Mouse (Mus musculus): ENCODE measurements around the gene Isoc2a. TPM values are rescaled to one million over a fixed set of nuclear protein-coding genes. Genes with fewer than 3 reads are reported as not detected.

Gene Isoc2a
- polyA plus RNA-seq, 1 experiment from 2014 or later: 2.3 TPM

- DNase-seq: peak; percentile 61
- H3K27ac ChIP-seq (ENCODE audit: low read depth): peak overlapping the region; percentile 19; the same call in 1 of the 2 replicates
- no peaks in the 10 kb centered on the region for H3K9me3 ChIP-seq (ENCODE audit: low read length)
- TF ChIP-seq EP300 (IDR thresholded peaks at IDR 0.05; ENCODE audit: low read depth) (no peak), CTCF (IDR thresholded peaks at IDR 0.05; ENCODE audit: low read depth) (no peak)
- H3K27me3 ChIP-seq (ENCODE audit: insufficient read depth, low read length): no peaks in the 10 kb centered on the region
- H3K9ac ChIP-seq (replicated peaks): no peak overlapping the region
- H3K36me3 ChIP-seq (replicated peaks; ENCODE audit: insufficient read depth, low read length): no peaks in the 10 kb centered on the region
- peaks cover 25% of the 10 kb centered on the region for H3K4me1 ChIP-seq (ENCODE audit: insufficient read depth)
- H3K4me2 ChIP-seq (ENCODE audit: low read depth, low read length): no peak overlapping the region
- no peak for ATAC-seq
- no peak overlapping the region for H3K4me3 ChIP-seq (ENCODE audit: low read depth, low read length)
- 18% methylated on average over 1 of the region's 1 CpGs for WGBS (ENCODE audit: insufficient replicate concordance)
Measured at GRCm38 (mm10) chr7:4863041-4863440, 13.9 kb upstream of the Isoc2a start.

- Histone ChIP-seq H3K4me2 (ENCODE audit: low read depth, low read length) (no peak overlapping the region), H3K27me3 (ENCODE audit: insufficient read depth, low read length) (no peaks in the 10 kb centered on the region), H3K9me3 (ENCODE audit: low read length) (no peaks in the 10 kb centered on the region), H3K36me3 (replicated peaks; ENCODE audit: insufficient read depth, low read length) (no peaks in the 10 kb centered on the region), H3K4me3 (ENCODE audit: low read depth, low read length) (no peak overlapping the region), H3K4me1 (ENCODE audit: insufficient read depth) (peaks cover 25% of the 10 kb centered on the region), H3K27ac (ENCODE audit: low read depth) (peak overlapping the region; percentile 19; the same call in 1 of the 2 replicates), H3K9ac (replicated peaks) (no peak overlapping the region)
- TF ChIP-seq EP300 (IDR thresholded peaks at IDR 0.05; ENCODE audit: low read depth): no peak
- no peak for TF ChIP-seq CTCF (IDR thresholded peaks at IDR 0.05; ENCODE audit: low read depth)
- ATAC-seq: no peak
- WGBS (ENCODE audit: insufficient replicate concordance): 66% methylated on average over 7 of the region's 7 CpGs
- DNase-seq: no peak
Measured at GRCm38 (mm10) chr7:4863541-4864080, 13.3 kb upstream of the Isoc2a start.

GRCm38 (mm10) chr7:4864130-4864845, 12.7 kb upstream of the Isoc2a start:
- Histone ChIP-seq H3K9ac (replicated peaks) (no peak overlapping the region), H3K36me3 (replicated peaks; ENCODE audit: insufficient read depth, low read length) (no peaks in the 10 kb centered on the region), H3K4me2 (ENCODE audit: low read depth, low read length) (no peak overlapping the region), H3K27ac (ENCODE audit: low read depth) (0 out of 2 replicates have a peak overlapping the region, but pooled peaks have one; percentile 19), H3K4me1 (ENCODE audit: insufficient read depth) (peaks cover 25% of the 10 kb centered on the region), H3K4me3 (ENCODE audit: low read depth, low read length) (no peak overlapping the region), H3K27me3 (ENCODE audit: insufficient read depth, low read length) (no peaks in the 10 kb centered on the region), H3K9me3 (ENCODE audit: low read length) (no peaks in the 10 kb centered on the region)
- no peak for ATAC-seq
- DNase-seq: no peak
- TF ChIP-seq EP300 (IDR thresholded peaks at IDR 0.05; ENCODE audit: low read depth): no peak
- no peak for TF ChIP-seq CTCF (IDR thresholded peaks at IDR 0.05; ENCODE audit: low read depth)
- WGBS (ENCODE audit: insufficient replicate concordance): 83% methylated on average over 5 of the region's 5 CpGs

- H3K4me3 ChIP-seq (ENCODE audit: low read depth, low read length): peak overlapping the region; percentile 69
- DNase-seq (peak; percentile 51), ATAC-seq (no peak)
- H3K27me3 ChIP-seq (ENCODE audit: insufficient read depth, low read length): no peaks in the 10 kb centered on the region
- TF ChIP-seq CTCF (IDR thresholded peaks at IDR 0.05; ENCODE audit: low read depth) (peak; percentile 71), EP300 (IDR thresholded peaks at IDR 0.05; ENCODE audit: low read depth) (no peak)
- H3K4me1 ChIP-seq (ENCODE audit: insufficient read depth): peaks cover 24% of the 10 kb centered on the region
- no peaks in the 10 kb centered on the region for H3K36me3 ChIP-seq (replicated peaks; ENCODE audit: insufficient read depth, low read length)
- no peak overlapping the region for H3K27ac ChIP-seq (ENCODE audit: low read depth)
- H3K4me2 ChIP-seq (ENCODE audit: low read depth, low read length): peak overlapping the region; percentile 84
- WGBS (ENCODE audit: insufficient replicate concordance): 70% methylated on average over 5 of the region's 5 CpGs
- H3K9me3 ChIP-seq (ENCODE audit: low read length): no peaks in the 10 kb centered on the region
- no peak overlapping the region for H3K9ac ChIP-seq (replicated peaks)
Measured at GRCm38 (mm10) chr7:4865090-4865489, 11.9 kb upstream of the Isoc2a start.

GRCm38 (mm10) chr7:4865579-4866493, 11.1 kb upstream of the Isoc2a start:
- no peaks in the 10 kb centered on the region for H3K27me3 ChIP-seq (ENCODE audit: insufficient read depth, low read length)
- H3K4me3 ChIP-seq (ENCODE audit: low read depth, low read length): peak overlapping the region; percentile 69
- TF ChIP-seq CTCF (IDR thresholded peaks at IDR 0.05; ENCODE audit: low read depth): no peak
- peak; percentile 61; the same call in 1 of the 2 replicates for TF ChIP-seq EP300 (IDR thresholded peaks at IDR 0.05; ENCODE audit: low read depth)
- peak overlapping the region; percentile 83 for H3K9ac ChIP-seq (replicated peaks)
- no peaks in the 10 kb centered on the region for H3K9me3 ChIP-seq (ENCODE audit: low read length)
- ATAC-seq: peak; percentile 100
- peak; percentile 95 for DNase-seq
- peak overlapping the region; percentile 93 for H3K27ac ChIP-seq (ENCODE audit: low read depth)
- H3K36me3 ChIP-seq (replicated peaks; ENCODE audit: insufficient read depth, low read length): no peaks in the 10 kb centered on the region
- peaks cover 21% of the 10 kb centered on the region for H3K4me1 ChIP-seq (ENCODE audit: insufficient read depth)
- H3K4me2 ChIP-seq (ENCODE audit: low read depth, low read length): peak overlapping the region; percentile 84
- 5% methylated on average over 40 of the region's 40 CpGs for WGBS (ENCODE audit: insufficient replicate concordance)
